Mouse (Mus musculus) heart, postnatal 10 days (tissue): ENCODE measurements around the gene Gm11627. TPM values are rescaled to one million over a fixed set of nuclear protein-coding genes. Genes with fewer than 3 reads are reported as not detected.
"Not testable (repeated sequence)": the region's sequence is repeated elsewhere in the genome, so short reads cannot be mapped to it uniquely, and the experiment has no call there.

Experiments used
- DNase-seq, 2 experiments: peaks; one replicate each; pipeline ENCODE4 v3.0.0; 2021
- intact Hi-C: fragments of 180-260 bp; cut with DNase I; formaldehyde crosslinking; loops from one replicate; pipeline ENCODE4 v1.15.1; 2025
- total RNA-seq, 2 experiments: library from RNA; stranded (reverse); gene quantifications; 2 replicates each; pipeline ENCODE4 v1.2.3; 2021

The Gm11627 gene
- total RNA-seq, 2 experiments from 2014 or later, result 1.7 to 2.8 TPM

GRCm38 (mm10) chr11:102567157-102567556 lies 12.1 kb downstream of the Gm11627 start:
- intact Hi-C loops, result no loop called here
- no peak for DNase-seq

GRCm38 (mm10) chr11:102566290-102566689 lies 13.0 kb downstream of the Gm11627 start:
- no peak for DNase-seq
- intact Hi-C loops, result no loop called here

DNA sequence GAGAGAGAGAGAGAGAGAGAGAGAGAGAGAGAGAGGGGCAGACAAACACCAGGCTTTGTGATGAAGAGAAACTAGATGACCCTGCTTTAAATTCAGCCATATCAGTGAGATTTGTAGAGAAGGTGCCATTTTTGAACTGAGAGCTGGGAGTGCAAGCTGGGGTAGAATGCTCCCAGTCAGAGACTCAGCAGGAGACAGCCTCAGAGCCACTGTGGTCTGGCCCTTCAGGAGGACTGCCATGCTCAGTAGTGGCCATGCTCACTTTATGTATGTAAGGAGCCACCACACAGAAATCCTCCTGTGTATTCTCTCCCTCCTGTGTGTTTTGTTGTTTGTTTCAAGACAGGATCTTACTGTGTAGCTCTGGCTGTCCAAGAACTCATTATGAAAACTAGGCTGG lies 13.5 kb downstream of the Gm11627 start:
- no peak for DNase-seq

DNA sequence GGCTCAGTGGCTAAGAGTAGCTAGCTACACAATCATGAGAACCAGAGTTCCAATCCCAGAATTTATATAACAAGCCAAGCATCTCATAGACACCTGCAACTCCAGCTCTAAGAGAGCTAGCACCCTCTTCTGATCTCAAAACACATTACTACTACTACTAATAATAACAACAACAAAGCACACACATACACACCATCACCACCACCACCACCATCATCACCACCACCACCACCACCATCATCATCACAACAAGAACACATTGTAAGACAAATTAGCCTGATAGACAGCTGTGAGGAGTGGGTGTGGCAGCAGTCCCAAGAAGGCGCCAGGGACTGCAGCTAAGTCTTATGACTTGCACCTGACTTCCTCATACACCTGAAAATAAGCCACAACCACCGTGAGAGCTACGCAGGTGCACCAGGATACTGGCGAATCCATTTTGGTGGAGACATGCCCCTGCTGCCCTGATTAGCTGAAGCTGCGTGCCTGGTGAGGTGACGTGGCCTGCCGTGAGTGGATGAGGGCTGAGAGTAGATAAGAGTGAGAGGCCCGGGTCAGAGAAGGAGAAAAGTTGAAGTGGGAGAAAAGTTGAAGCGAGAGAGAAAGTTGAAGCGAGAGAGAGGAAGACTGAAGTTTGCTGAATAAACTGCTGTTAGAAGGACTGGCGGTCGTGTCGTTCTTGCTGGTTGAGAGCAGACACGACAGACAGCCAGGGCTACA lies 14.1 kb downstream of the Gm11627 start:
- intact Hi-C loops, DNase-seq: not testable (repeated sequence)

More for the DNA sequence above, 13.5 kb downstream of the Gm11627 start:
- intact Hi-C loops, result no loop called here

- intact Hi-C loops, result loop anchor here (5.0 to 10.0 kb wide), 2 partner anchors 71 to 244 kb away; partner anchors contain the start of gene Ubtf
- no peak for DNase-seq
These were observed 20.6 kb downstream of the Gm11627 start for GRCm38 (mm10) chr11:102558704-102559103.

GRCm38 (mm10) chr11:102557386-102557785 lies 21.9 kb downstream of the Gm11627 start:
- intact Hi-C loops, result loop anchor here (5.0 to 10.0 kb wide), 2 partner anchors 70 to 243 kb away; partner anchors contain the start of gene Ubtf
- no peak for DNase-seq

DNA sequence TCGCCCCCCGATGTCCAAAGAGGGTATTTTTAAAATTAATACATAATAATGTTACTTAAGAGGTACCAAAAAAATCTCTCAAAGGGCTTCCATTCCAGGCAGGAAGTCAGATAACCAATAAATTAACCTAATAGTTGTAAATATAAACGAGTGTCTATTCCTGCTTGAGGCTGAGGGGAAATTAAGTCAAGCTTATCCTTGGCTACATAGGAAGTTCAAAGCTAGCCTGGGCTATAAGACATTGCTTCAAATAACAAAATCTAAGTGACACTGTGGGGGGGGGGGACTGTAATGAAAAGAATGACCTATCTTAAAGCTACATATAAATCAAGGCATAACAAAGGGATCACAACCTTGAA lies 22.6 kb downstream of the Gm11627 start:
- intact Hi-C loops, result loop anchor here (5.0 to 10.0 kb wide), 2 partner anchors 69 to 242 kb away; partner anchors contain the start of gene Ubtf
- no peak for DNase-seq

DNA sequence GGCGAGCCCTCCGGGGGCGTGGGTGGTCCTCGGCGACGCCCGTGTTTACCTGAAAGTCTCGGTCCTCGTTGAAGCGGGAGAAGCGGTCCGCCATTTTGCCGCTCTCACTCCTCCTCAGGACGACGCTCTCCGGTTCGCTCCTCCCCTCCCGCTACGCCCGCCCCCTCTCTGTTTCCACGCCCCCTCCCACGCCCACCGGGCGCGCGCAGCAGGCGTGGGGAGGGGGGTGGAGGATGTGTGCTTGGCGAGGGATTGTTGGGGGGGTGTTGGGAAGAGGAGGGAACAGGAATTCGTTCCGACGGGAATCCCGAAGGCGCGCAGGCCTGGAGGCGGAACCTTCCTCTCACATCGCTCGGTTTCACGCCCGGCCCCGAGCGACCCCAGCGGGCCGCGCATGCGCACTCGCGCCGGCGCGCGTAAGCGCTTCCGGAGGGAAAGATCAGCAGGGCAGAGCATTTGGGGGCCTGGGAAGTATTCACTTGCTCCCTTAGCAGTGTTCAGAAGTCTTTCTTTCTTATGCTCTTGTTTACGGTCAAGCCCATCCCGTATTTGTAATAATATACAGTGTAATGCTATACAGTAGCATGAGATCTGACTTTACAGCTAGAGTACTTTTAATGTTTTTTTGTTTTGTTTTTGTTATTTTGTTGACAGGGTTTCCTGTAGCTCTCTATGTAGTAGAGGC lies 23.1 kb downstream of the Gm11627 start, which contains the start of gene Gpatch8:
Gpatch8 (minus strand) TSS at position 362 of the 685 bp plus-strand sequence.
- peak; percentile 97 for DNase-seq
- intact Hi-C loops, result loop anchor here (5.0 to 10.0 kb wide), 2 partner anchors 69 to 241 kb away; partner anchors contain the start of gene Ubtf

DNA sequence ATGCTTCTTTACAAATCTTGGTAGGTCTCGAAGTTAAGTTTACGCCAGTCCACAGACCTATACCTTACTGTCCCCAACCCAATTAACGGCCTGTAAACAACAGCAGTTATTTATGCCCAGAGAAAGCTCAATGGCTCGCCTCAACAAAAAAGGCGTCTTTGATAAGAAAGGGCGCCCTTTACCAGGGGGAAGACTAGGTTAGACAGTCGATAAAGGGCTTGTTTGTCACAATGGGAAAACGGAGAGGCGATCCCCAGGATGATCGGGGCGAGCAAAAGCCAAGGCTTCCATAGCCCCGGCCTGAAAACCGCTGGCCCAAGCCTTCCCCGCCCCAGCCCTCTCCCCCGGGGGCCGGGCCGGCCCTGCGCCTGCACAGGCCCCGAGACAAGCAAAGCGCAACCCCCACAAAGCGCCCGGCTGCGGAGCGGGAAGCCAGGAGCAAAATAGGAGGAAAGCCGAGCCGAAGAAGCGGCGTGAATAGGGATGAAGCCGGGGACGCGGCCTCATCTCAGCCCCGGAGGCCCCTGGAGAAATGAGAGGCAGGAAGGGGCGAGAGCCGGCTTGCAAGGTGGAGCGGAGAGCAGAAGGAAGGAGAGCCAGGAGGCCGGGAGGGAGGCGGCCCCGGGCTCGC lies 23.7 kb downstream of the Gm11627 start:
- intact Hi-C loops, result loop anchor here (5.0 to 10.0 kb wide), 2 partner anchors 68 to 241 kb away; partner anchors contain the start of gene Ubtf
- no peak for DNase-seq

DNA sequence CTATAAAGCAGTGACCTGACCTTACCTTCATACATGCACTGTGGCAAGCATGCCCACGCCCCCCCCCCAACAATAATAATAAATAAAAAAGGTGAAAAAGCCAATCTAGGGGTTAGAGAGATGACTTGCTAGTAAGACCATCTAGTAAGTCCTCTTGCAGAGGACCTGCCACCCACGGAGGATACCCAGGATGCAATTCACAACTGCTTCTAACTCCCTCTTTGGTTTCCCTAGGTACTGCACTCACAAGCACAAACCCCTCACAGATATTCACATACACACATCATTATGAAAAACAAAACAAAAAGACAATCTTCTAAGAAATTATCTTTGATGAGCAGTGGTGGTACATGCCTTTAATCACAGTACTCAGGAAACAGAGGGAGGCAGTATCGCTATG lies 27.2 kb downstream of the Gm11627 start:
- no peak for DNase-seq
- intact Hi-C loops, result loop anchor here (10.0 kb wide), 1 partner anchor 237 kb away; the partner anchor contains the start of gene Ubtf

GRCm38 (mm10) chr11:102551176-102551575 lies 28.1 kb downstream of the Gm11627 start:
- intact Hi-C loops, result loop anchor here (10.0 kb wide), 1 partner anchor 236 kb away; the partner anchor contains the start of gene Ubtf
- no peak for DNase-seq

GRCm38 (mm10) chr11:102541471-102541870 lies 37.8 kb downstream of the Gm11627 start:
- DNase-seq, result no peak
- intact Hi-C loops, result no loop called here

DNA sequence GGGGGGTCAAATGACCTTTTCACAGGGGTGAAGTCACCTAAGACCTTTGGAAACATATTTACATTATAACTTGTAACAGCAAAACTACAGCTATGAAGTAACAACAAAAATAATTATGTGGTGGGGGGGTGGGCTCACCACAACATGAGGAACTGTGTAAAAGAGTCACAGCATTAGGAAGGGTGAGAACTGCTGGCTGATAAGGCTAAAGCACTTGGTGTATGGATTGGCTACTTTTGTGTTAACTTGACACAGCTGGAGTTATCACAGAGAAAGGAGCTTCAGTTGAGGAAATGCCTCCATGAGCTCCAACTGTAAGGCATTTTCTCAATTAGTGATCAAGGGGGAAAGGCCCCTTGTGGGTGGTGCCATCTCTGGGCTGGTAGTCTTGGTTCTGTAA lies 39.0 kb downstream of the Gm11627 start:
- intact Hi-C loops, DNase-seq: not testable (repeated sequence)

- intact Hi-C loops, result no loop called here
- DNase-seq, result no peak
These were observed 39.6 kb downstream of the Gm11627 start for GRCm38 (mm10) chr11:102539690-102540089.

- DNase-seq, result no peak
- intact Hi-C loops, result no loop called here
These were observed 43.1 kb downstream of the Gm11627 start for GRCm38 (mm10) chr11:102536210-102536609.

DNA sequence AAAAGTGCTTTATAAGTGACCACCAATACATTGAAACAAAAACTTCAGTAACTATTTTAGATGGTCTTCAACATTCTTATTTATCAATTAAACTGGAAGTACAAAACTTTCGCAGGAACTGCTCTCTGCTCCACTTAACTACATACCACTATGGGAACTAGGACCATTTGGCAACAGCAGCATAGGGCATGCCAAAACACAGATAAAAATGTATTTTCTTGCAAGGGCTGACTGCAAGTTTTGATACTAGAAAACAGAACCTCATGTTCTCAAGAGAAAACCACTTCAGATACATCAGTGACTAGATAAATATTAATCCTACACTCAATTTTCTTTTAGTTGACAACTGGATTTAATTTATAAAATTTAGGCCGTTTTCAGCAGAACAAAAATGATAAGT lies 45.2 kb downstream of the Gm11627 start:
- intact Hi-C loops, result no loop called here
- DNase-seq, result no peak

- DNase-seq, result no peak
- intact Hi-C loops, result no loop called here
These were observed 47.8 kb downstream of the Gm11627 start for GRCm38 (mm10) chr11:102531425-102531824.
